Mouse (Mus musculus) CH12.LX (cell line): Measurements from ENCODE around the gene Cacna1a. TPM values are rescaled to one million over a fixed set of nuclear protein-coding genes. Genes with fewer than 3 reads are reported as not detected.

Source experiments
- DNase-seq: peaks from one replicate; pipeline ENCODE4 v3.0.0-alpha.2; 2013; ENCODE audit errors: extremely low read depth
- H3K27ac ChIP-seq: 2 replicates; pipeline ENCODE4 v1.5.1; 2012; ENCODE audit warnings: low read depth, mild to moderate bottlenecking, control low read depth, moderate library complexity; ENCODE audit not compliant: insufficient read depth
- H3K27me3 ChIP-seq: replicated peaks from 2 replicates; pipeline ENCODE3; 2012; ENCODE audit warnings: inconsistent platforms
- H3K36me3 ChIP-seq, 2 experiments: replicated peaks in 1 of 2; 2 replicates each; pipeline versions ENCODE3 to v1.6.1; 2012; ENCODE audit warnings: inconsistent platforms in 1 of 2, low read length in 1 of 2, mild to moderate bottlenecking in 1 of 2, mixed read lengths in 1 of 2, moderate library complexity in 1 of 2; ENCODE audit not compliant: control insufficient read depth in 1 of 2, insufficient read depth in 1 of 2
- H3K4me1 ChIP-seq, 2 experiments: 2 replicates each; pipeline ENCODE4 v1.6.1; 2012; ENCODE audit warnings: inconsistent platforms in 1 of 2, moderate library complexity in 1 of 2; ENCODE audit not compliant: insufficient read depth in 2 of 2, control insufficient read depth in 1 of 2
- H3K4me2 ChIP-seq: 2 replicates; pipeline ENCODE4 v1.6.1; 2012; ENCODE audit warnings: low read depth, mild to moderate bottlenecking, control low read depth; ENCODE audit not compliant: poor library complexity, insufficient read depth, severe bottlenecking
- H3K4me3 ChIP-seq, 3 experiments: fragments of 150-350 bp in 1 of 3; sonication (generic) in 1 of 3; replicated peaks in 1 of 3; 2 replicates each; pipeline versions ENCODE3 to v1.5.1; 2011 to 2012; ENCODE audit warnings: low read depth in 2 of 3, low read length in 2 of 3, mild to moderate bottlenecking in 2 of 3, moderate library complexity in 2 of 3, control low read depth in 1 of 3, improper control_type of control experiment in 1 of 3, inconsistent platforms in 1 of 3, mixed read lengths in 1 of 3; ENCODE audit not compliant: poor library complexity in 1 of 3
- H3K79me2 ChIP-seq: replicated peaks from 2 replicates; pipeline ENCODE4 v1.6.1; 2012; ENCODE audit warnings: mild to moderate bottlenecking, moderate library complexity; ENCODE audit not compliant: control insufficient read depth, poor library complexity, insufficient read depth, severe bottlenecking; ENCODE audit errors: extremely low read depth
- H3K9ac ChIP-seq: 2 replicates; pipeline ENCODE4 v1.6.1; 2012; ENCODE audit warnings: low read depth, mild to moderate bottlenecking, control low read depth, moderate library complexity; ENCODE audit not compliant: insufficient read depth
- H3K9me3 ChIP-seq: replicated peaks from 2 replicates; pipeline ENCODE3; 2012; ENCODE audit warnings: low read length, inconsistent platforms, mixed read lengths
- BHLHE40 ChIP-seq: IDR thresholded peaks from 2 replicates; pipeline ENCODE4 v1.6.1; 2011; ENCODE audit warnings: mild to moderate bottlenecking, low read depth, low read length, improper control_type of control experiment
- CHD1 ChIP-seq: IDR thresholded peaks from 2 replicates; pipeline ENCODE4 v1.6.1; 2012; ENCODE audit warnings: low read depth, low read length, improper control_type of control experiment, inconsistent platforms
- CTCF ChIP-seq, 2 experiments: IDR thresholded peaks in 1 of 2; conservative IDR thresholded peaks in 1 of 2; 2 replicates each; pipeline ENCODE4 v1.5.1; 2011 to 2012; ENCODE audit warnings: low read depth in 2 of 2, low read length in 2 of 2, improper control_type of control experiment in 1 of 2, inconsistent platforms in 1 of 2, mild to moderate bottlenecking in 1 of 2, moderate library complexity in 1 of 2
- E2F4 ChIP-seq: IDR thresholded peaks from 2 replicates; pipeline ENCODE4 v1.6.1; 2011; ENCODE audit warnings: low read depth, low read length, improper control_type of control experiment; ENCODE audit not compliant: insufficient replicate concordance
- ELF1 ChIP-seq: IDR thresholded peaks from 2 replicates; pipeline ENCODE4 v1.6.1; 2014; ENCODE audit warnings: low read depth, mild to moderate bottlenecking, inconsistent platforms, low read length, improper control_type of control experiment
- EP300 ChIP-seq: IDR thresholded peaks from 2 replicates; pipeline ENCODE4 v1.6.1; 2011; ENCODE audit warnings: low read length, improper control_type of control experiment
- ETS1 ChIP-seq: conservative IDR thresholded peaks from 2 replicates; pipeline ENCODE4 v1.6.1; 2012; ENCODE audit warnings: low read depth, mild to moderate bottlenecking, inconsistent platforms, low read length, improper control_type of control experiment, moderate library complexity
- KAT2A ChIP-seq: IDR thresholded peaks from 2 replicates; pipeline ENCODE4 v1.6.1; 2012; ENCODE audit warnings: low read length, improper control_type of control experiment, inconsistent platforms; ENCODE audit not compliant: insufficient replicate concordance
- MAX ChIP-seq: IDR thresholded peaks from 2 replicates; pipeline ENCODE4 v1.6.1; 2011; ENCODE audit warnings: low read length, improper control_type of control experiment
- MAZ ChIP-seq: IDR thresholded peaks from 2 replicates; pipeline ENCODE4 v1.6.1; 2012; ENCODE audit warnings: low read depth, mild to moderate bottlenecking, inconsistent platforms, low read length, improper control_type of control experiment, moderate library complexity
- MEF2A ChIP-seq: IDR thresholded peaks from 2 replicates; pipeline ENCODE4 v1.6.1; 2014; ENCODE audit warnings: low read depth, mild to moderate bottlenecking, inconsistent platforms, low read length, improper control_type of control experiment, borderline replicate concordance
- MXI1 ChIP-seq: IDR thresholded peaks from 2 replicates; pipeline ENCODE4 v1.6.1; 2011; ENCODE audit warnings: mild to moderate bottlenecking, low read depth, low read length, improper control_type of control experiment
- NELFE ChIP-seq: IDR thresholded peaks from 2 replicates; pipeline ENCODE4 v1.6.1; 2011; ENCODE audit warnings: low read depth, low read length, improper control_type of control experiment
- NRF1 ChIP-seq: IDR thresholded peaks from 2 replicates; pipeline ENCODE4 v1.6.1; 2014; ENCODE audit warnings: low read depth, mild to moderate bottlenecking, inconsistent platforms, low read length, improper control_type of control experiment, moderate library complexity
- PAX5 ChIP-seq: IDR thresholded peaks from 2 replicates; pipeline ENCODE4 v1.6.1; 2012; ENCODE audit warnings: low read length, inconsistent platforms, mixed read lengths
- POLR2A ChIP-seq: IDR thresholded peaks from 2 replicates; pipeline ENCODE4 v1.6.1; 2011; ENCODE audit warnings: low read depth, mild to moderate bottlenecking, improper control_type of control experiment, low read length
- RAD21 ChIP-seq: IDR thresholded peaks from 2 replicates; pipeline ENCODE4 v1.6.1; 2011; ENCODE audit warnings: low read depth, mild to moderate bottlenecking, low read length, improper control_type of control experiment, moderate library complexity
- SIN3A ChIP-seq: IDR thresholded peaks from 2 replicates; pipeline ENCODE4 v1.6.1; 2012; ENCODE audit warnings: low read length, improper control_type of control experiment, inconsistent platforms
- SMC3 ChIP-seq: IDR thresholded peaks from 2 replicates; pipeline ENCODE4 v1.6.1; 2011; ENCODE audit warnings: low read depth, low read length, improper control_type of control experiment
- TCF12 ChIP-seq: IDR thresholded peaks from 2 replicates; pipeline ENCODE4 v1.6.1; 2014; ENCODE audit warnings: low read depth, mild to moderate bottlenecking, inconsistent platforms, low read length, improper control_type of control experiment
- UBTF ChIP-seq: IDR thresholded peaks from 2 replicates; pipeline ENCODE4 v1.6.1; 2012; ENCODE audit warnings: low read depth, mild to moderate bottlenecking, inconsistent platforms, low read length, improper control_type of control experiment, moderate library complexity
- USF2 ChIP-seq: conservative IDR thresholded peaks from 2 replicates; pipeline ENCODE4 v1.6.1; 2011; ENCODE audit warnings: low read depth, low read length, improper control_type of control experiment
- ZNF384 ChIP-seq: IDR thresholded peaks from 2 replicates; pipeline ENCODE4 v1.6.1; 2012; ENCODE audit warnings: low read depth, low read length, improper control_type of control experiment, inconsistent platforms
- dilution Hi-C: fragments of 300-500 bp; cut with MboI; formaldehyde crosslinking; loops from 2 replicates; pipeline ENCODE4 v1.14.3; 2020; ENCODE audit warnings: low sequenced_read_pairs; ENCODE audit not compliant: extremely low pct_unique_long_range_greater_than_20kb, extremely low pct_ligation_motif_present
- in situ Hi-C: fragments of 300-500 bp; cut with MboI; formaldehyde crosslinking; loops from 3 replicates; pipeline ENCODE4 v1.14.3; 2019; ENCODE audit warnings: low sequenced_read_pairs, low pct_ligation_motif_present, low pct_unique_long_range_greater_than_20kb, mixed read lengths
- polyA plus RNA-seq: library from polyadenylated mRNA; unstranded; fragments of >175 nt; gene quantifications from 2 replicates; pipeline ENCODE4 v1.2.1, GENCODE M21; 2012; ENCODE audit warnings: low read depth; ENCODE audit not compliant: insufficient read length
- total RNA-seq, 2 experiments: library from RNA; depleted of rRNA; stranded (reverse); fragments of 300-350 nt in 1 of 2; fragments of >200 nt in 1 of 2; gene quantifications; 2 replicates each; pipeline ENCODE4 v1.2.3; 2012 to 2014

The Cacna1a gene
- total and polyA plus RNA-seq, 3 experiments, result 2.6 to 9.4 (median 6.9) TPM

- Histone ChIP-seq H3K4me3 (peak overlapping the region; percentile 58 to 85 (median 64)), H3K27ac (peak overlapping the region; percentile 60; the same call in 1 of the 2 replicates), H3K27me3 (peaks cover 2% of the 10 kb centered on the region), H3K9ac (peak overlapping the region; percentile 89), H3K4me2 (peak overlapping the region; percentile 78), H3K36me3 (peaks cover 0 to 17% of the 10 kb centered on the region in 2 experiments), H3K4me1 (peaks cover 11 to 31% of the 10 kb centered on the region in 2 experiments), H3K79me2 (no peaks in the 10 kb centered on the region), H3K9me3 (no peaks in the 10 kb centered on the region)
- dilution Hi-C loops (no loop called here), in situ Hi-C loops (no loop called here)
- no peak; the same call in 1 of the 2 replicates for TF ChIP-seq MAZ
- no peak; the same call in 1 of the 2 replicates for TF ChIP-seq MAX
- peak; percentile 81; the same call in 1 of the 2 replicates for TF ChIP-seq MEF2A
- TF ChIP-seq ELF1, result peak; percentile 29; the same call in 1 of the 2 replicates
- TF ChIP-seq CTCF (conservative IDR thresholded peaks at IDR 0.05 in 1 of 2, IDR thresholded peaks at IDR 0.05 in 1 of 2; ENCODE audit: low read depth in 2 of 2, low read length in 2 of 2), result peak in 1 of 2 experiments; percentile 74; a peak in 2 of 4 replicates
- no peak for TF ChIP-seq ZNF384
- peak; percentile 34; the same call in 1 of the 2 replicates for TF ChIP-seq BHLHE40
- 0 out of 2 replicates have a peak, but pooled peaks have one; percentile 27 for TF ChIP-seq NELFE
- TF ChIP-seq MXI1, result peak; percentile 46
- 0 out of 2 replicates have a peak, but pooled peaks have one; percentile 19 for TF ChIP-seq EP300
- TF ChIP-seq PAX5, result no peak
- TF ChIP-seq SMC3, result peak; percentile 24; the same call in 1 of the 2 replicates
- TF ChIP-seq E2F4, result no peak
- 0 out of 2 replicates have a peak, but pooled peaks have one; percentile 21 for TF ChIP-seq KAT2A
- 0 out of 2 replicates have a peak, but pooled peaks have one; percentile 28 for TF ChIP-seq SIN3A
- TF ChIP-seq USF2, result no peak
- TF ChIP-seq TCF12, result peak; percentile 51
- no peak; the same call in 1 of the 2 replicates for TF ChIP-seq UBTF
- no peak for TF ChIP-seq CHD1
- TF ChIP-seq NRF1, result peak; percentile 99
- peak; percentile 70 for TF ChIP-seq POLR2A
- no peak for TF ChIP-seq ETS1
- TF ChIP-seq RAD21, result peak; percentile 18
- peak; percentile 87 for DNase-seq
Measured at GRCm38 (mm10) chr8:84639162-84640009, 251.1 kb downstream of the Cacna1a start.
